Mouse (Mus musculus) embryo, embryonic 11 days (tissue): ENCODE data around the gene Chl1.

ENCODE experiments used
- DNase-seq: peaks from one replicate; pipeline ENCODE4 v3.0.0-alpha.2; 2015

Gene Chl1

DNA sequence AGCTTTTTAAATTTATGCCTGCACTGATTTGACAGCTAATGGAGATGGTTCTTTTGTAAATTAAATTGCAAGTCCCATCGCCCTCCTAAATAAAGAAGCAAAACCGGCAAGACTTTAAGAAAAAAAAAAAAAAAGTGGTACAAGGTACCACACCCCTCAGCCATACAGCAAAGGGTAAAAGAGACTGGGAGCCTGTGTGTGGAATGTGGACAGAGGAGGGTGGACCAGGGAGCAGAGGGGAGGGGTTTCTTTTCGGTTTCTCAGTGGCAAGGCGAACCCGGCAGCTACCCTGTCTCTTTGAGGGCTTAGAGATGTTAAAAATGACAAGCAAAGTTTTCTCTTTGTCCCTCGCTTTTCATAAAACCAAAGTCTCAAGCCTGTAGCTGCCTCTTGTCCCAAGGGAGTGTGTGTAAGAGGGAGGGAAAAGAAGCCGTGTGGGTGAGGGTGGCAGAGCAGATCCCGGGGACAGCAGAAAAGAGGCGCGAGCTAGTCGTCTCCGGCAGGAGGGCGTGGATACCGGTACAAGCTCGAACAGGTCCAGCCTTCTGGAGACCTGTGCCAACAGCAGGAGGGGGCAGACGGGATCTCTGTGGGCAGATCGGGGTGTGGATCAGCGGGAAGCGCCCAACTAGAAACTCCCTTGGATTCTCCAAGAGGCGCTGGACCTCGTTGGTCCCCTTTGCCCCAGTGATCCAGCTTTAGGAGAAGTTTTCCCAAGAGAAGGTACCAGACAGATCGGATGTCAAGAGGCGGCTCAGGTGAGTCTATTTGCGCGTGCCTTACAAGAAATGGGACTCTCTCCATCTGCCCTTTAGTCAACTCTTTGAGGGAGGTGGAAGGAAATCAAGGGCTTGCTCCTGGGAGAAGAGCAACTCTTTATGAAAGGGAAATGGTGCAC, at the start of gene Chl1:
Chl1 (plus strand) TSS at position 195 of the 898 bp plus-strand sequence.
- DNase-seq: peak; percentile 33

DNA sequence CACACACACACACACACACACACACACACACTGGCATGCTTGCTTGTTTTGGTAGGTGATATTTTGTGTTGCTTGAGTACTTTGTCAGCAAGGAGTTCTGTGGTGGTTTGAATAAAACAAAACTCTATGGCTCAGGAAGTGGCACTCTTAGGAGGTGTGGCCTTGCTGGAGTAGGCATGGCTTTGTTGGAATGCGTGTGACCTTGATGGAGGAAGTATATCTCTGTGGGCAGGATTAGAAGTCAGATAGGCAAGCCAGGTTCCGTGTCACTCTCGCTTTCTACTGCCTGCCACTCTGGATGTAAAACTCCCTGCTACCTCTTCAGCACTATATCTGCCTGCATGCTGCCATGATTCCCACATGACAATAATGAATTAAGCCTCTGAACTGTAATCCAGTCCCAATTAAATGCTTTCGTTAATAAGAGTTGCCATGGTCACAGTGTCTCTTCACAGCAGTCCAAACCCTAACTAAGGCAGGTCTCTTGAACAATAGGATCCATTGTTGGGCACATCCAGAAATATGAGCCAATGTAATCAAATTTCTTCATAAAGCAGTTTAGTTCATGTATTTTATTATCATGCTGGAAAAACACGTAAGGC, 44.8 kb upstream of the Chl1 start:
- DNase-seq: no peak

DNA sequence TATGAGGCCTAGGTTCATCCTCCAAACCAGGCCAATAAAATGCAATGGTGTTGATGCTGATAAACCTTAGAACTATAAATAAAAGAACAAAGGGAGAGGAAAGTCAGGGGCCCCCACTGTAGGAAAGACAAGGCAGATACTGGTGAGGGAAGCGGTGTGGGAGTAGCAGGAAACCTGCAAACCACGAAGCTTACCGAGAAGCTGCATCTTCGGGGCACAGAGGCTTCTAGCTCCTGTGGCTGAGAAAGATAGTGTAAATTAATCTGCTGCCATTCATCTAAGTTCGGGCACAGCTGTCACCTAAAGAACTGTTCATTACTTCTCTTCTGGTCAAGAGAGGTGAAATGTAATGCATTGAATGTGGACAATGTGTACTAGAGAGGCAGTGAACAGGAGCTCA, 37.1 kb upstream of the Chl1 start:
- no peak for DNase-seq

DNA sequence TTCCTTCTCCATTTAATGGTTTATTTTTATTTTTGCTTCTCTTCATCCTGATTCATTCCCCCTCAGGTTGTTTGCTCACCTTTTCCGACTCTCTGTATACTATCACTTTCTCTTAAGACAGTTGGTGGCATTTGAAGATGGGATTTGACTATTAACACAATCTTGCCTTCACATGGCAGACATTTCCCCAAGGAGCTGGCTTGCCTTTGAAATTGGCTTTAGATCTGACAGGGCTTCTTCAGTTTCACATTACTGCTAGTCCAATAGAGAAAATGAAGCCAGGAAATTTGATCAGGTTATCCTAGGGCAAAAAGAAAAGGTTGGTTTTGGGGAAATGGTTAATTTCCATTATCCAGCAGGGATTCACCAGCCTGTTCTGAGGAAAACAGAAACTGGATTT, 23.2 kb upstream of the Chl1 start:
- DNase-seq: peak; percentile 7

DNA sequence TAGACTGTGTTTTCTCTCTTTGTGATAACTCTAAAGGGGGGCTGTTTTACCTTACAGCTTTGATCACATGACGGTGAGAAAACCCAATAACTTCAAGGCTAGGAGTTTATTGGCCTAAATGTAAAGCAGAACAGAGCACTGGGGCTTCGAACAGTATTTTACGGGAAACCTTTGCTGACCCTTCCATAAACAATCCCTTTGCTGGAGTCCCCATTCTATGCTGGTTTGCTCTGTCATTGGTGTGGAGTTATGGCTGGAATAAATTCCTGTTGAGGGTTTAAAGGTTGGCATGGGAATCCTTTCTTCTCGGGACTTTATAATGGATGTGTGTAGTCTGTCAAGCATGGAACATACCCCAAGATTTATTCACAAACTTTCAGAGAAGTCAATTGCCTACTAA, 12.0 kb upstream of the Chl1 start:
- peak; percentile 37 for DNase-seq

DNA sequence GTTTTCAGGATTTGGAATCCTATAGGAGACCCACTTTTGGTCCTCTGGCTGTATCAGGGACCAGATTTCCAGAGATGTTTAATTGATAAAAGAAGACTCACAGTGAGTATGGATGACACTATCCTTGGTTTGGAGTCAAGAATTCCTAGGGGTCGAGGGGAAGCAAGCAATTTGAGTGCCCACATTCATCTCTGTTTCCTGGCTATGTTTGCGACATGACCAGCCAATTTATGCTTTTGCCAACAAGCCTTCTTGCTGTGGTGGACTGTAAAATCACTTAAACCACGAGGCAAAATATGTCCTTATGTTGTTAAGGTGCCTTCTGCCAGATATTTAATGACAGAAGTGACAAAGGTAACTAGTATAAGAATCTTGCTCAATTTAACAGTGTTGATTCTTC, 6.3 kb upstream of the Chl1 start:
- DNase-seq: no peak

DNA sequence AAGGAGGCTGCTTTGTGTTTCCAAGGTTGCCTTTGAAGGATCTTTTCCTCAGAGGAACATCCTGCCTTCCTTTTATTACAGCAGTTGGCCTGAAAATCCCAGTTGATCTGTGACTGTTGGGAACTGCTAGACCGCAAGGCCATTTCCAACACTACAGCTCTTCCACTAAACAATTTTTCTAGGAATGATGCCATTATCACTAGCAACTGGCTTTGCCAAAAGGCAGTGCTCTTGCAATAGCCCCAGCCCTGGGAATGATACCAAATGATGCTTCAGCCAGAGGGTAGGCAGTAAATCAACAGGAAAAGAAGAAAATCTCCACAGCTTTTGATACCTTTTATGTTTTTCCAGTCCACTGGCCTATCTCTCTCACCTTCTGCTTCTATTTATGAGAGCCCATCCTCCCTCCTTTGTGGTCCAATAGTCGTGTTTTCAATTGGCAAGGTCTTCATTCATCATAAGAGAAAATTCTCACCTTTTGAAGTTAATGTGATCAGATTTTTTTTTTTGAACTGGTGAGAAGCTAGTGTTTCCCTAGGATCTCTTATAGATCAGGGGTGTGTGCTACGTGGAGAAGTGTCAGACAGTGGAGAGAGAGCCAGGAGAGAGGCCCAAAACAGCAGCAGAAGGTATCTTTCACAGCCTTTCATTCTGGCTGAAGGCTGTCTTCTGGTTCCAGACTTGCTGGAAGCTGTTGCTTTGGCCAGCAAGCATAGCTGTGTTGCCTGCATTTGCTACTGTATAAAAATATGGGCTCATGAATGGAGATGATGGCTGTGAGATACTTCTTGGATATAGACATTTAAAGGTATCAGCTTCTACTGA, 2.4 kb upstream of the Chl1 start:
- no peak for DNase-seq

DNA sequence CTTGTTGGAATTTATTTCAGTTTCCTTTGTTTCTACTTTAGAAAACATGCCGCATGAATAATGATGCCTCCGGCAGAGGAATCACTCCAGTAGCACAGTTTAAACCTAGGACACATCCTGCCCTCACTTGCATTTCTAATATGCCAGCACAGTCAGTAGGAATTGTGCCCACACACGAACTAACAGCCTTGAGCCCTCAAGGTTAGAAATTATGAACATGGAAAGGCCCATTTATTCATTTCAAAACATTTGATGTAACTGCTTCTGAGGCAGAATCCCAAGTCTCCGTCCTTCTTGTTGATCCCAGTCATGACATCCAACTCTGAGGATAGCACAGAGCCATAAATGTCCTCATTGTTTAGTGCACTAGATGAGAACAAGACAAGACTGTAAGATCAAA, 790 bp upstream of the Chl1 start:
- DNase-seq: no peak

DNA sequence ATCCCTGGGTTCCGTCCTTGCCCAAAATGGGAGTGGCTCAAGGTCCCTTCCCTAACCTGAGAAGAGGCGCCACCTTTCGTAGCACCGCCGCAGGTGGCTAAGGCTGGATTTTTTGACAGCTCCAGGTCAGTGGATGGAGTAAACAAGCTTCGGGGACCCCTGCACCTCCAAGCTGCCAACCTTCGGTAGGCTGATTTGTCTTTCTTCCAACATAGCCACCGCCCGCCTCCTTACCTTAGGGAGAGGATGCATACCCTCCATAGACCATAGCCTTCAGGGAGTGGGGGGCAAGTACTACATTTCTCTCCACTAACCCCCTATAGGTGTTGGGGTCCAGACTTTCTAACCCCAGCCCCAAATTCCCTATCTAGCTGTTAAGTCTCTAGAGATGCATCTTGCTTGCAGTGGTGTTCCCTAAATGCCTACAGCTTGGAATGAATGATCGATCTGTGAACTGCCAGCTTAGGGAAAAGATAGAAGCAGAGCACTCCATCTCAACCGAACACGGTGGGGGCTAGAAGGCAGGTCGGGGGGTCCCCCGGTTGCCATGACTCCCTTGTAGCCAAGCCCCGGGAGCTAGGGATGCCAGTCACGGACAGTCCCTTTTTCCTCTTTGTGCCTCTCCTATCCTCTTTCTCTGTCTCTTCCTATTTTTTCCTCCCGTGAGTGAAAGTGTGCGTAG, 1.0 kb downstream of the Chl1 start:
- DNase-seq: peak; percentile 5

DNA sequence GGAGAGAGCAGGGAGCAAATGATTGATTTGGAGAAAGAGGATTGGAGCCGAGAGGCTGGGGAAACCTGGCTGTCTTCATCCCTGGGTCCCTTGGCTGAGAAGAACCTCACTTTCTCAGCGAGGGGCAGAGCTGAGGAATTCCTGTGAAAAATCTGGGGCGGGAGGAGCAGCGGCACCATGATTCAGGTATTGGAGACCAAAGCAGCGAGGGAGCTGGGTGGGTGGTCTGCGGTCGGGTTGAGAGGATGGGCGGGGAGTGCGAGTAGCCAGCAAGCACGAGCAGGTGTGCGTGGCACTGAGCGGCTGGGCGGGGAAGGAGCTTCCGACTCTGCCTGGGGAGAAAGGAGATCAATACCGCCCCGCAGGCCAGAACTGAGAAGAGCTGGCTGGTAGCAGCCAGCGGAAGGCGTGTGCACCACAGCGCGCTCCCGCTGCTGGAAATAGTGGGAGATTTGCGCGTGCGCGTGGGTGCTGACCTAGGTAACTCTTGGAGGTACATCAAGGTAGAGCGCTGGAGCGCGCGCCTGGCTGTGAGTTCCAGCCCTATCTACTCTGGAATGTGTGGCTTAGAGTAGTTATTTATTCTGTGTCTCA, 1.7 kb downstream of the Chl1 start:
- peak; percentile 78 for DNase-seq

DNA sequence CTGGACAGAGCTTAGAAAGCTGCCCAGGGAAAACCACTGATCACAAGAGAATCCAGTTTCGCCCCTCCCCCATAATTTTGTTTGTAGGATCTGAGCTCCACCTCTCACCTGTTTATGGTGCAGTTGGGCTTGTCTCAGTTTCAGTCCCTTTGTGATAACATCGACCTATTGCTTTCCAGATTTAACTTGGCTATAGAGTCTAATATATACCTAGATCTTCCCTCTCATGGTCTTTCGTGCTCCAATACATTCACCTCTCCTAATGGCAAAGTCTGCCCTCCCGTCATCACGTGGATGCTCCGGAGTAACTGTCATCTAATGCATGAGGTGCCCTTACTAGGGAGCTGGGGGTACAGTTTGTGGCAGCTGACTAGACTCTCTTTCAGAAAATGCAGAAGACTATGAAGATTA, 2.5 kb downstream of the Chl1 start:
- DNase-seq: peak; percentile 24

DNA sequence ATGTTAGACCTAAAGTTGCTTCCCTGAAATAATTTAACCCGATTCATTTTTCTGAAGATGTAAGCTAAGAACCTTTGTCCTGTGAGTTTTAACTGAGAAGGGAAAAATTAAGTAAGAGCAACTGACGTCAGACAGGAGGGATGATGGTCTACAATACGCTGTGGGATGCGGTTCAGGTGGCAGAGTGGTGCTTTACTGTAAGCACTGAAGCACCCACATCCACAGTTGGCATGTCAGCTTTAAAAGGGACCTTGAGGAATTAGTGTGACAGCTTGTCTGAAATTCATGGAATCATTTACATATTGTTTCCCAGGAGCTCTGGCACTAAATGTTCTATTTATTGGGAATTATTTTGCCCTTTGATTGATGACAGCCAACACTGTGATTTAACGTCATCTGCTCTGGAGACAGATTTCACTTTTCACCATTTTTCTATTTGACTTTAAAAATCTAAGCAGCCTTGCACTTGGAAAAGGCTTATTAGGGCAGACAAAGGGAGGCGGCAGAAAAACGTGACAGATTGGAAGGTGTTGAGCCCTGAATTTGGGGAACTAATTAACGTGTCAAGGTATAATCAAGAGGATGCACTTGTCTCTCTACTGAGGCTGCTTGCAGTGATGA, 3.3 kb downstream of the Chl1 start:
- DNase-seq: no peak

DNA sequence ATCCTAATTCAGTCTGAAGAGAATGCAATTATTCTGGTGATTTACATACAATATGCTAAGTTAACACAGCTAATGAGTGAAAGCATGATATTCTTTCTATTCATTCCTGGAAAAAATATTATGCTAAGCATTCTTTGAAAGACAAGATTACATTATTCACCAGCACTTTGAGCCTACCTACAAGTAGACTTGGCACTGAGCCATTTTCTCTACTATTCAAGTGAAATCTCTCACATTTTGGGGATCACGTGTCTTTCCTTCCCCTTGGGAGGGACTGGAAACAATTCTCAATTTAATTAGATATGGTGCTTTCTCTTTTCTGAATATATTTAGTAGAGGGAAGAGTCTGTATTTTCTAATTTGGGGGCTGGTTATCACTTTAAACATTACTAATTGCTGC, 4.0 kb downstream of the Chl1 start:
- DNase-seq: no peak

DNA sequence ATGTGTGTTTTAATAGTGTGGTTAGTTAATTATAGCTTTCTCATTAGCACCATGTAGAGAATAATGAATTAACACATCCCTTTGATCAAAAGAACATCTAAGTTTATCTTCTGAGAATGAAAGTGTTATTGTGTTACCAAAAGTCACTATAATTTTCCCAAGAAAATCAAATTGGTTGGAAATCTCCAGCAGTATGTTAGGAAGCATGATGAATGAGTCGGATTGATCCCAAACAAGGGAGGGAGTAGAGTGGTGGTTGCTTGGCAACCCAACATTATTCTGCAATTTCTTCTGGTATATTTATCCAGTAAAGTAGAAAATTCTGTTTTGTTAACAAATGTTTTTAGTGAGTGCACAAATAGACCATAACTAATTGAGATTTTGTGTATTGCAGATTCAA, 4.4 kb downstream of the Chl1 start:
- no peak for DNase-seq

DNA sequence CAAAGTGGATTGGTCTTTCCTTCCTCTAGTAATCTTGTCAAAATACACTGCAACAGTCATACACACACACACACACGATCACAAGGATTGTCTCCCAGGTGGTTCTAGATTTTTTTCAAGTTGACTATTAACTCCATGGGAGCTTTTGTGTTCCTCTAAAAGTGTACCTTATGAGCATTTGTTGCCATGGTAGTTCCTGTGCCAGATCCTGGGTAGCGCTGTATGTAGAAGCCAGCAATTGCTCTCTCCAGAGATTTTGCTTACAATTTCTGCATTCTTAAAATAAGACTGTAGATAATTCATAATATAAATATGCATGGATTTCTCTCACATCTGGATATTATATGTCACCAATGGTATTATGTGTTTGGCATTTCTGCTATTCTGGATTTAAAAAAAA, 9.2 kb downstream of the Chl1 start:
- no peak for DNase-seq

DNA sequence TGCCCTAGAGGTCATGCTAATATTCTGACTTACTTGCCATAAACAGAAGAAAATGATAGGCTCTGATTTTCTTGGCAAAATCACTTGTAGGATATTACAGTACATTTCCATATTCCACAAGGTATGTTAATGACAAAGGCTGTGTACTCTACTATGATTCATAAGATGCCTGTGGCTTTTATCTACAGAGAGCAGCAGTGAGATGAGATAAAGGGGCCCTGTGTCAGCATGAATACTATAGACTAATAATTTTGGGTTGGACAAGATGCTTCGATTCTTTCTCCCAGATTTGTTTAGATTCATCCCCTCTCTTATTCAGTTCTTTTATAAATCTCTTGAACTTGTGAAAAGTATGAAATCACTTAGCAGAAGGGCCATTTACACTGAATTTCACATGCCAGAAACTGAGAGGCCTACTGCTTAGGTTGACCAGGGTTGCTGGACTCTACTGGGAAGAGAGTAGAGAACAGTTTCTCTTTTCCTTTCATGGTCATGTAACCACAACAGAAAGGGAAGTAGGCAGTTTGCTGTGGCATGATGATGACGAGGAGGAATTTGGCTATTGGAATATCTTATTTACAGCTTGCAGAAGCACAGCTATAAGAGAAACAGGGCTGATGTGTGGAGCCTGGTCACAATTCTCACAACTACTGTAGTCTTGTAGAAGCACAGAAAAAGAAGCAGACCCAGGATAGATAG, 15.1 kb downstream of the Chl1 start:
- DNase-seq: no peak

DNA sequence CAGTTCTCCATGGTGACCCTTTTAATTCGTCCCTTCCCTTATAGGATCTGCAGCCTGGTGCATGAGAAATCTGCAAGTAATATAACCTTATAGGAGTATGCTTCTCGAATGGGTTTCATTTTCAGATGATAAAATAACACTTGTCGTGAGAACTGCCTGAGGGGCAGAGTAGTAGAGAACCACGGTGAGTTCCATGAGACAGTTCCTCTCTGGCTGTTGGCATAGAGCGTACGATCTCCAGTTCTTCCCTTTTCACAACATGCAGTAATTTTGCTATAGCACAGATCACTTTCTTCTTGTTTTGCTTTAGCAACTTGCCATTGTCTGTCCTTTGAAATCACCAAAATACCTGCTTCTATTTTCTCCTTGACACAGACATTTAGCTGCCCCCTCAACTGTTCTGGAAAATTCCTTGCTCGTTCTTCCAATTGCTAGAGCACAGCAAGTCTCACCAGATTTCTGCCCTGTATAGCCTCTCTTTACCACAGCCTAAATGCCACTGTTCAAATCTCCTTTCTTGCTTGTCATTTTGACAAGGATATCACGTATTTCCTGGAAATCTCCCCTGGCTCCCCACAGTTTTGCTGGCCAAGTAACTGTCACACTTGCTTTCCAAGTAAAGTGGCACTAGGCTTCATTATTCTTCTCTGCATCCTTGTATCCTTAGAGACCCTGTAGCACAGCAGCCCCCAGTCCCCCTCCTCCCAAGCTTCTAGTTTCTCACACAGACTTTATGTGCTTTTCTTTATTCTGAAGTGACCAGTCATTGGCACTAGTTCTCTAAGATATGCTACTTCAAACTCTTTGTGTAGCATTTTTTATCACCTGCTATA, 16.8 kb downstream of the Chl1 start:
- DNase-seq: no peak

DNA sequence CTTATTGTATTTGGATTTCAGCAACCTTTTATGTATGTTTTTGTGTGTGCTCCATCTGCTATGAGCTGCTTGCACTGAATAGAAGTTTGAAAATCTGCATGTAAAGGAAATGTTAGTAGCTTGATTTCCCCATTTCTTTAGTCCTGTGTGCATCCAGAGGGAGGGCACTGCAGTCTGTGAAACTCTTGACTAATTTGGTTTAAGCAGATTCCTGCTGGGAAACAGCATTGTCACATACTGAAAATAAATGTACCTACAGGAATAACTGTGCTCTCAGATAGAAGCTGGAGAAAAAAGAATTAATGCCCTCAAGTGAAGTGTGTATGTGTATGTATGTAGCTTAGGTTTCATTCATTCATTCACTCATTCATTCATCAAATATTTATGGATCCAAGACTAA, 22.7 kb downstream of the Chl1 start:
- no peak for DNase-seq

DNA sequence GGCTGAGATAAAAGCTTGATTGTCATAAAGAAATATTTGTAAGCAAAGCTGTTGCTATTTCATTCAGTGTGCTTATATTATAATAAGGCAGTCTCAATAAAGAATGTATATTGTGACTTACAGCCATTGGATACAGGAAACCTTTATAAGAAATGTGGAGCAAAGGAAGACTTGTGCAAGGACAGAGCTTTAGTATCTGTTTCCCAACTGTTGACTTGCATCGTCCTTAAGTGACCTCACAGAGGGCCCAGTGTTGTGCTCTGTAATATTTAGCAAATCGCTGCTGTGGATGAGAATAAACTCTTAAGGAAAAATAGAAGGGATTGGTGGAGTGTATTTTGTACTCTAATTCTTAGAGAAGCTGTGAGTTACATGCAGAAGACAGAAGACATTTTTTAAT, 23.6 kb downstream of the Chl1 start:
- DNase-seq: no peak

DNA sequence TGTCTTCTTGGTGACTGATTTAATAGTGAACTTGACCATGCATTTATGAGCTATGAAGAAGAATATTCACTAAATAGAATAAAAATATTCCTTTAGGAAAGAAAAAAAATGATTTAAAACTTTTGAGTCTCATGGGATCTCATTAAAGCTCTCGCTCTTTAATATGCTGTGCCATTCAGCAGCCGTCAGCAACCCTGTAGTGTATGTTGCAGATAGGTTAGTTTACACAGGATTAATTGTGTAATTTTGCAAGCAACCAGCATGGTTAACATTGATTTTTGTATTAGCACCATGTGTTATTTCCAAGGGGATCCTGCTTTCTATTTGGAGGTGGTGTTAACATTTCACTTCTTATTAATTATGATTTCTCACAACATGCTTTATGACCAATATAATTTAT, 32.2 kb downstream of the Chl1 start:
- DNase-seq: no peak

DNA sequence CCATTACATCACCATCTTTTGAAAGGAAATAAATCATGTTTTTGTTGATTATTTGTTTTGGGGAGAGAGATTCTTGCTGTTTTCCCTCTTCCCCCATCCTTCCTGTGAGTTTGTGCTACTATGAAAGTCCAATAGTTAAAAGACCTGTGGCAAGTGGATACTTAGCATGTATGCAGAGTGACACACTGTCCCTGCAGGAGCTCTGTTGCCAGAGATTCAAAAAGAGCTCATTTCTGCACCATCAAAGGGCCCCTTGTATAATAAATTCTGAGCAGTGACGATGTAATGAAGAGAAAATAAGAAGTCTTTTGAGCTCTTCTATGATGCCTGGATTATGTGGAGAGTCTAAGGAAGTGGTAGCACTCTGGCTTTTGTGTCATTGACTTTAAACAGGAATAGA, 33.4 kb downstream of the Chl1 start:
- no peak for DNase-seq
